Mouse (Mus musculus) CD8-positive naive resting alpha-beta T cell, adult 2 months (primary cell): ENCODE data around the gene Ccdc7b.
"Not testable (repeated sequence)": the region's sequence is repeated elsewhere in the genome, so short reads cannot be mapped to it uniquely, and the experiment has no call there.

Source experiments
- DNase-seq, 2 experiments: peaks; one replicate each; pipeline ENCODE4 v3.0.0; 2022; ENCODE audit warnings: low read depth in 2 of 2, low spot score in 2 of 2

Ccdc7b gene

DNA sequence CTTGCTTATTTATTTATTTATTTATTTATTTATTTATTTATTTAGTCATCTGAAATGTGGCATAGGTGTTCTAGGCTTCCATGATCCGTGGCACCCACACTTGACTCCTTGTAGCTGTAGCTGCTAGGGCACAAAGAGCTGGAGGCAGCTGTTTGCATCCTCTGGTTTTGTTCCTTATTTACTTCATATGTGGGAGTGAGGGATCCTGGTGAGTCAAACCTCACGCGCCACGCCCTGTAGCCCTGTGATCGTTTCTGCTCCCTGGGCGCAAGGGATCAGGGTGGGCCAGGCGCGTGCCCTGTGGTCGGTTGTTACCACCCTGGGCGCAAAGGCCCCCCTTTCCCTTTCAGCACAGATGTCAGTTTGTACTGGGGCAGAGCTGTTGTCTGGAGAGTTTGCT lies at the start of gene Ccdc7b:
Gene Ccdc7b, plus strand, starts transcription at position 301 of the 400 bp plus-strand sequence.
- DNase-seq, result not testable (repeated sequence)

DNA sequence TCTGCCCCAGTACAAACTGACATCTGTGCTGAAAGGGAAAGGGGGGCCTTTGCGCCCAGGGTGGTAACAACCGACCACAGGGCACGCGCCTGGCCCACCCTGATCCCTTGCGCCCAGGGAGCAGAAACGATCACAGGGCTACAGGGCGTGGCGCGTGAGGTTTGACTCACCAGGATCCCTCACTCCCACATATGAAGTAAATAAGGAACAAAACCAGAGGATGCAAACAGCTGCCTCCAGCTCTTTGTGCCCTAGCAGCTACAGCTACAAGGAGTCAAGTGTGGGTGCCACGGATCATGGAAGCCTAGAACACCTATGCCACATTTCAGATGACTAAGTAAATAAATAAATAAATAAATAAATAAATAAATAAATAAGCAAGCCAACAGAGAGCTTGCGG lies 1.5 kb upstream of the Ccdc7b start, which contains the start of gene Ccdc7a:
Gene Ccdc7a, minus strand, starts transcription at position 101 of the 400 bp plus-strand sequence.
- not testable (repeated sequence) for DNase-seq

DNA sequence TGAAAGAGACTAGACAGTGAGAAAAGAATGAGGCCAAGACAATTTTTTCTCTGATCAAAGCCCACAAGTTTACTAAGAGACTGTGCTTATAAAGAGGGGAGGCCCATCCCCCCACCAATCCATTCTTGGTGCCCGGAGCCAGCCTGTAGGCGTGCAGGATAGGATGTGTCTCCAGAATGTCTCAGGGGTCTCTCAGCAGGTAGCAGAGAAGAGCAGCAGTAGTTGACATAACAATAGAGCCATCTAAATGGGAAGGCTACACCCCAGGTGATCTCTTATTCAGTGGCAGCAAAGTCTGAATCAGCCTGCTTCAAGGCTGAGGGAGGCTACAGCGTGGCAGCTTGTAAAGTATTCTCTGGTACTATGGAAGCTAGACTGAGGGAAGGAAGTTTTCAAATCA lies 48.8 kb downstream of the Ccdc7b start:
- not testable (repeated sequence) for DNase-seq

DNA sequence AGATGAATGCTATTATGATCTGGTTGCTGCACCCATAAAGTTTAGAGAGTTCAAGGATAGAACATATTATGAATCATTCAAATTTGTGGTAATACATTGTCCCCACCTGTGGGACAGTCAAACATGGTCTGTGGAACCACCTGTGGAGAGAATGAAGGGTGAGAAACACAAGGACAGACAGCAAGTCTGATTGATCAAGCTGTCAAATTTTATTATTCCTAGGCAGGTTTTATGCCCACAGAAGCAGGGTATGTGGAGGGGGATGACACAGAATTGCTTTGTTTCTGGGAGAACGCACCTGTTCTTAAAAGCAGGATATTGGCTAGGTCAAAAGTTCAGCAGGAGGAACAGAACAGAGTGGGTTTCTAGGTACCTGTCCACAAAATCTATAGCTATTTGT lies 64.6 kb downstream of the Ccdc7b start, which contains the start of gene Gm10999:
Gene Gm10999, minus strand, starts transcription at position 101 of the 400 bp plus-strand sequence.
- no peak for DNase-seq

DNA sequence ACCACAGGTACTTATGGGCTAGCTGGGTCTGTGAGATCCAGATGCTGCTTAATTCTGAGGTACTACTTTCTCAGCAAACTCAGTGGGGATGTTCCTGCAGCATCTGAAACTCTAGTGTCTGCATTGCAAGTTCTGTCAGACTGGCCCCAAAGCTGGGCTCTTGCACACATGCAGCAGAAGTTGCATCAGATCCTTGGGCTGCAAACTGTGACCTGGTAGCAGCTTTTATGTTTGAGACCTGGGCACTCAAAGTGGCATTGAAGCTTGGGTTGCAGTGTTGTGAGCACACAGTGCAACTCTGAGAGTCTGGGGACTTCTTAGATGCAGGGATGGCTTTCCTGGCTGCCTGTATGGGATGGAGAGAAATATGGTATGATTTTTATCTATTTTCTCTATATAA lies 66.5 kb downstream of the Ccdc7b start:
- no peak for DNase-seq
